In genomic region chr6:116626417-116626816, GRCm38 (mm10) we compare ENCODE assay signal across 28 mouse cellular contexts. TPM values are rescaled to one million over a fixed set of nuclear protein-coding genes. Genes with fewer than 3 reads are reported as not detected.
"Had no signal": no experiment of that assay in that cellular context is flagged by ENCODE, and none has a peak within 500 bp of the region (broad histone marks: within the 10 kb centered on the region; RNA-seq: fewer than 3 reads in every experiment).

No protein-coding gene starts in this region.

RNA-seq across cellular contexts. Expression of gene Olfr215, which starts 42.4 kb away (rescaled TPM):
- polyA plus RNA-seq: limb, embryonic 10.5 days; limb, embryonic 12.5 days; limb, embryonic 13.5 days; limb, embryonic 14.5 days; limb, embryonic 15.5 days; liver, adult 2 months; liver, embryonic 11.5 days; liver, embryonic 12.5 days; liver, embryonic 13.5 days; liver, embryonic 14.5 days; liver, embryonic 15.5 days; liver, embryonic 16.5 days; liver, postnatal 0 days; lung, adult 2 months; lung, embryonic 14.5 days; lung, embryonic 15.5 days; lung, embryonic 16.5 days; lung, postnatal 0 days; macrophage; midbrain, embryonic 10.5 days; midbrain, embryonic 12.5 days; midbrain, embryonic 13.5 days; midbrain, embryonic 14.5 days; midbrain, embryonic 15.5 days; midbrain, embryonic 16.5 days; midbrain, postnatal 0 days; neural tube, embryonic 11.5 days; neural tube, embryonic 12.5 days had no signal
